Mouse (Mus musculus): ENCODE results near the gene Lyrm7. TPM values are rescaled to one million over a fixed set of nuclear protein-coding genes. Genes with fewer than 3 reads are reported as not detected.
"Not testable (repeated sequence)": the region's sequence is repeated elsewhere in the genome, so short reads cannot be mapped to it uniquely, and the experiment has no call there.

Lyrm7 gene
- total RNA-seq, 4 experiments from 2014 or later: 35.9 to 40.2 (median 39.3) TPM

- no peak for DNase-seq (ENCODE audit: low spot score)
Measured at GRCm38 (mm10) chr11:54881051-54881474, 20.3 kb upstream of the Lyrm7 start.

GRCm38 (mm10) chr11:54879922-54880321 is 19.2 kb upstream of the Lyrm7 start:
- no peak for DNase-seq (ENCODE audit: low spot score)

GRCm38 (mm10) chr11:54879434-54879833 is 18.7 kb upstream of the Lyrm7 start:
- DNase-seq (ENCODE audit: low spot score): peak; percentile 87

GRCm38 (mm10) chr11:54878893-54879292 is 18.2 kb upstream of the Lyrm7 start:
- no peak for DNase-seq (ENCODE audit: low spot score)

GRCm38 (mm10) chr11:54876031-54876430 is 15.3 kb upstream of the Lyrm7 start:
- no peak for DNase-seq (ENCODE audit: low spot score)

- no peak for DNase-seq (ENCODE audit: low spot score)
Measured at GRCm38 (mm10) chr11:54871831-54872537, 11.3 kb upstream of the Lyrm7 start.

- DNase-seq (ENCODE audit: low spot score): no peak
Measured at GRCm38 (mm10) chr11:54869318-54869717, 8.6 kb upstream of the Lyrm7 start.

GRCm38 (mm10) chr11:54868445-54868844 is 7.7 kb upstream of the Lyrm7 start:
- no peak for DNase-seq (ENCODE audit: low spot score)

GRCm38 (mm10) chr11:54867903-54868434 is 7.3 kb upstream of the Lyrm7 start:
- DNase-seq (ENCODE audit: low spot score): no peak

GRCm38 (mm10) chr11:54867049-54867385 is 6.3 kb upstream of the Lyrm7 start:
- DNase-seq (ENCODE audit: low spot score): no peak

GRCm38 (mm10) chr11:54866119-54867048 is 5.7 kb upstream of the Lyrm7 start, which contains the start of gene Hint1:
Gene Hint1, plus strand, starts transcription at chr11:54866383.
- peak; percentile 93 for DNase-seq (ENCODE audit: low spot score)

GRCm38 (mm10) chr11:54865330-54866085 is 4.8 kb upstream of the Lyrm7 start:
- DNase-seq (ENCODE audit: low spot score): no peak

- no peak for DNase-seq (ENCODE audit: low spot score)
Measured at GRCm38 (mm10) chr11:54862621-54863520, 2.2 kb upstream of the Lyrm7 start.

GRCm38 (mm10) chr11:54861471-54862420 is 1.0 kb upstream of the Lyrm7 start:
- DNase-seq (ENCODE audit: low spot score): no peak

GRCm38 (mm10) chr11:54859322-54860165 is 1.2 kb downstream of the Lyrm7 start:
- no peak for DNase-seq (ENCODE audit: low spot score)

GRCm38 (mm10) chr11:54858880-54859279 is 1.8 kb downstream of the Lyrm7 start:
- DNase-seq (ENCODE audit: low spot score): not testable (repeated sequence)

- no peak for DNase-seq (ENCODE audit: low spot score)
Measured at GRCm38 (mm10) chr11:54851656-54852055, 9.1 kb downstream of the Lyrm7 start.

- DNase-seq (ENCODE audit: low spot score): no peak
Measured at GRCm38 (mm10) chr11:54849961-54850758, 10.6 kb downstream of the Lyrm7 start.
